Mouse (Mus musculus) pancreas, adult 10 weeks (tissue): Measurements from ENCODE around the gene Prmt1. TPM values are rescaled to one million over a fixed set of nuclear protein-coding genes. Genes with fewer than 3 reads are reported as not detected.

Source experiments
- polyA plus RNA-seq: library from polyadenylated mRNA; stranded (reverse); fragments of 350-450 nt; fragmentation: Illumina TruSeq; extraction: RNeasy Lipid Tissue Mini Kit (QIAGEN cat#74804); gene quantifications from one replicate; pipeline ENCODE4 v1.2.3, GENCODE M21; 2015; ENCODE audit warnings: low read depth, low replicate concordance; ENCODE audit not compliant: insufficient read depth

Prmt1 gene
- 31.9 TPM for polyA plus RNA-seq

DNA sequence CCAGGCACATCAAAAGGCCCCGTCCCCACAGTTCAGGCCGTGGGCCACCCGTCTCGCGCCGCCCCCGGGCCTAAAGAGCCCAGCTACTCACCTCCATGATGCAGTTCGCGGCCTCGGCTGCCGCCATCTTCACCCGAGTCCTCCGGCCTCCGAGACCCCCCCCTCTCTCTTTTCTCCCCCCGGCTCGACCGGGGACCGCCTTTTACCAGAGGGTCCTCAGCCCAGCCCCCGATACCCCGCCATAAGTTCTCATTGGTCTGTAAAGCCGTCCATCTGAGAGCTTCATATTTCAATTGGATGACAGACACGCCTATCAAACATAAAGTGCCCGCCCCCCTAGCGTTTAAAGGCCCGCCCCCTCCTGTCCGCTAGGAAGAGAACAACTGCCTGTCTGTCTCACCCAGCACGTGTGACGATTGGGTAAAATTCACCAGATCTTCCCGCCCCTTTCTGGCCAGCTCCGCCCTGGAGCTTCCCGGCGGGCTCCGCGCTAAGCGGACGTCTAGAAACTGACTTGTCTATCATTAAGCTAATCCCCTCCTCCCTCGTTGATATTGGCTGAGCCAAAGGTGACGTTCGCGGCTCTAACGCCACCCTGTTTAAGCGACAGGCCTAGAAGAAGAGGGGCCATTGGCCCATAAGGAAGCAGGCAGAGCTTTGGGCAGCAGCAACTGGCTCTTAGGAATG is at the start of gene Prmt1:
Gene Prmt1 (minus strand): TSS at position 377 of the 687 bp plus-strand sequence.

DNA sequence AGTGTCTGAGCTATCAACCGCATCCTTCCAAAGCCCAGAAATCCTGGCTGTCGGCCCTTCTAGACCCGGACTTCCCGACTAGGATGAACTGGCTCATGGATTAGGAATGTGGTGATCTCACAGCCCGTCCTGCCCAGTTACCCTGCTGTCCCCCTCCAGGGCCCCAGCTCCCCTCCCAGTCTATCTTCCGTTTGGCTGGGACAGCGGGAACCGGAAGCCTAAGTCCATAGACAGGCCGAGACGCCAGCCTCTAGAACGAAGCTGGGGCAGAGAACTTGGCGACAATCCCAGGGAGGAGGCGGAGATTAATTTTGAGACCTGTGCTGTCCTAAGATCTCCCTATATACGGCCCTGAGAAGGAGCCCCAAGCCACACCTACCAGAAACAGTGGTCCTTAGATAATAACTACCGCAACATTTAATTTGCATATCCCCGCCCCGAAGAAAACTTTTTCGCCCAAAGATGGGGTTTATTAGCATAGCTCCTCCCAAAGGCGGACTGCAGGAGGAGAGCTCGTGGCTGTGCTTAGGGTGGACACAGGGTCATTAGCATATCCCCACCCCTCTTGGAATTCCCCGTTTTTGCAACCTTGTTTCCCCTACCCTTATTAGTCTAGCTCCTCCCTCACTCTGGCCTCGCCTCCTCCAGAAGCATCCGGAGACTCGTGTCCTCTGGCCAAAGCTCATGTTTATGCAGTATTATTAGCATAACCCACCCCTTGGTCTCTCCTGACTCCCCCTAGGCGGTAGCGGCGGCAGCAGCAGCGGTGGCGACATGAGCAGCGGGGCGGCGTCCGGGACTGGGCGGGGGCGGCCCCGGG is 31.1 kb upstream of the Prmt1 start, which contains the start of gene Rras:
Gene Rras (plus strand): TSS at position 720 of the 820 bp plus-strand sequence.

DNA sequence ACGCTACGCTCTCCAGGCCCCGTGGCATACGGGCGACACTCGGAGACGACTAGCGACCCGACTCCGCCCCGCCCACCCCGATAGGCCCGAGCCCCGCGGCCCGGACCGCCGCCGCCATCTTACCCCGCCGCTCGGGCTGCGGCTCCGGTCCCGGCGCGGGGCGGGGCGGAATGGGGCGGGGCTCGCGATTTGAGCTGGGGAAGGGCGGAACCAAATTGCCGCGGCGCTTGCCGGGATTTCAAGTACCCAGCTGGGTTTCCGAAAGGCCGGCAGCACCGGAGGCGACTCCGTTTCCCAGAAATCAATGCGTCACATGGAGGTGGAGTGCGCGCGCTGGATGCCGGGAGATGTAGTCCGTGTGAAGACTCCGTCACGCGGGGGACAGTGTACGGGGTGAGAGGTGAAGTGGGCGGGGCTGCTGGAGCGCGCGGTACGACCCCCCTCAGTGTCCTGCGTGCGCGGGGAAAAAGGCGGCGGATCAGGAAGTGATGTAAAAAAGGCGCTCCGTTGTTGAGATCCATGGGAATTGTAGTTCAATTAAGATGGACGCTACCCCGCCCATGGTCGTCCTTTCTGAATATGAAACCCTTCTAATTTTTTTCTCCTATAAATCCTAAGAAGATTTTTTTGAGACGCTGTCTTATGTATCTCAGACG is 29.7 kb upstream of the Prmt1 start, which contains the start of gene Scaf1:
Gene Scaf1 (minus strand): TSS at position 407 of the 656 bp plus-strand sequence.

DNA sequence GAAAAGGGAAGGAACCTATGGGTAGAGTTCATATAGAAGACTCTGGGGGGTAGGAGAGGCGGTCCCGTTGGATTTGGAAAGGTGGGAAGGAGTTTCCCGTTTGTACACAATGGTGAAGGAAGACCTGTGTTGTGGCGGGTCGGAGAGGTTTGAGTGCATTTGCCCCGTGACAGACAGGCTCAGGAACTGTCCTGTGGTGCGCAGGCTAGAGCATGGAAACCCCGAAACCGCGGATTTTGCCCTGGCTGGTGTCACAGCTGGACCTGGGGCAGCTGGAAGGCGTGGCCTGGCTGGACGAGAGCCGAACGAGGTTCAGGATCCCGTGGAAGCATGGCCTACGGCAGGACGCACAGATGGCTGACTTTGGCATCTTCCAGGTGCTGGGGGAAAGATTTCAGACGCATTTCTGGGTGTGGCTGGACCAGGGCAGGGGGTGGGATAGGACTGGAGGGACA is 12.2 kb upstream of the Prmt1 start, which contains the start of gene Bcl2l12:
Gene Bcl2l12 (minus strand): TSS at position 212 of the 455 bp plus-strand sequence.

DNA sequence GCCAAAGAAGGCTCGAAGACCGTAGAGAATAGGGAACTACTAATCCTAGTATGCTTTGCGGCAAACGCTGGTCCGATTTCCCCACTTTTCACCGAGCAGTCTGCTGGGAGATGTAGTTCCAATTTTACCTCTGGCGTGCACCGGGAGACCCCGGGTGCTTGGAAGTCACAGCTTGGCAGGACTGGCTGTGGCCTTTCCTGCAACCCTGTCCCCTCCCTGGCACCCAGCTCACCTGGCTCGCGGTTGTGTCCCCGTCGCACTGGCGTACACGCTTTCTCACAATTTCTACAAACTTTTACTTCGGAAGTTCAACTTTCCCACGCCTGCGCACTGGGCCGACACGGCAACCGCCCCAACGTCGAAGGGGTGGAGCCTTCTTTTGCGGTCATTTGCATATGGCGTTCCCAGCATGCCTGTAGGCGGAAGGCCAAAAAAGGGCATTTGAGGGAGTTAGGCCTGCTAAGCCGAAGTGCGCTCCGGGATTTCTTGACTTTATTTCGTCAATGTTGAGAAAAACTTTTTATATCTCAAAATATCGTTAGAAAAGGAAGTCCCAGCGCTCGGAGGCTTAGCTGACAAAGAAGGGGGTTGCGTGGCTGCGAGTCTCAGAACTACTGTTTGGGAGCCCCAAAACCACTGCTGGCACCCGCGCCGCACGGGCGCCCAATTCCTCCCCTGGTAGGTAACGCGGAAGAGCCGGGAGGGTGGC is 11.0 kb upstream of the Prmt1 start, which contains the start of gene Irf3:
Gene Irf3 (plus strand): TSS at position 418 of the 709 bp plus-strand sequence.

DNA sequence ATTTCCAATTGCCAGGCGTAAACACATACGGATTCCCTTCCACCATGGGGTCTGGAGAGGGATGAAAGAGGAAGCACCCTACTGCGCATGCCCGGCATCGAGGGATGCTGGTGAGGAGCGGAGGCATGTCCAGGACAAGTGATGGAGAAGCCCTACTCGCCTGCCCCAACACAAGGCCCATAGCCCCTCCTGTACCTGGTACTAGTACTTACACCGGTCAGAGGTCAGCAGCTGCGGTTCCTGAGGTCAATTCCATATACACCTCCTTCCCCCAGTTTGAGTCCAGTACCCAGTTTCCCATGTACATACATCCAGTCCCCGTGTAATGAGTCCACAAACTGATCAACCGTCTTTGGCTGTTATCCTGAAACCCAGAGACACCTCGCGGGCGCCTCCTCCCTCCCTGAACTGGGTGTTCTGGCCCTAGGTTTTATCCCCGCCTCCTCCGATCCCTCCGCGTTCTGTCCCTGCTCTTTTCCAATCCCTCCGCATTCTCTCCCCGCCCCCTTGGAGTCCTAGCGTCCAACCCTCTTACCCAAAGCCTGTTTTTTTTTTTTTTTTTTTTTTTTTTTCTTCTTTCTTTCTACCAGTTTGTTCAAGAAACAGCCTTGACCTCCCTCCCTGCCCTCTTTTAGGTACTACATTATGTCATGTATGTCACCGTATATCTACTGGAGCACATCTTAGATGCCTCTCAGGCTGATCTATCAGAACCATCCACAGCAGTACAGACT is 11.8 kb downstream of the Prmt1 start, which contains the start of gene Cpt1c:
Gene Cpt1c (minus strand): TSS at position 469 of the 734 bp plus-strand sequence.

DNA sequence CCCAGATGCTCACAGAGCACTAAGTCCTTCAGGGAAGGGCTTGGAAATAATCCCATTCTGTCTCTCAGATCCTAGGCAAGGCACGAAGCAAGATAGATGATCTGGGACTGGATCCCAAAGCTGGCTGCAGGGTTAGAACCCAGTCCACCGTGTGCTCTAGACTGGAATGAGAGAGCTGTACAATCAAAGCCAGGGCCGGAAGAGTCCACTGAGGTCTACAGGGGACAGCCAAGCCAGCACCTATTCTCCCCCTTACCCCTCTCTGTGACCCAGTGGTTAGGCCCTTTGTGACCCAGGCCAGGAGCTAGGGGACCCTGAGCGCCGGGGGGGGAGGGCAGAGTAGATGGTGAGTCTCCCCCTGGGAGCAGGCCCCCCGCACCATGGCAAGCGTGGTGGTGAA is 43.5 kb downstream of the Prmt1 start, which contains the start of gene Tsks:
Gene Tsks (plus strand): TSS at position 301 of the 400 bp plus-strand sequence.

DNA sequence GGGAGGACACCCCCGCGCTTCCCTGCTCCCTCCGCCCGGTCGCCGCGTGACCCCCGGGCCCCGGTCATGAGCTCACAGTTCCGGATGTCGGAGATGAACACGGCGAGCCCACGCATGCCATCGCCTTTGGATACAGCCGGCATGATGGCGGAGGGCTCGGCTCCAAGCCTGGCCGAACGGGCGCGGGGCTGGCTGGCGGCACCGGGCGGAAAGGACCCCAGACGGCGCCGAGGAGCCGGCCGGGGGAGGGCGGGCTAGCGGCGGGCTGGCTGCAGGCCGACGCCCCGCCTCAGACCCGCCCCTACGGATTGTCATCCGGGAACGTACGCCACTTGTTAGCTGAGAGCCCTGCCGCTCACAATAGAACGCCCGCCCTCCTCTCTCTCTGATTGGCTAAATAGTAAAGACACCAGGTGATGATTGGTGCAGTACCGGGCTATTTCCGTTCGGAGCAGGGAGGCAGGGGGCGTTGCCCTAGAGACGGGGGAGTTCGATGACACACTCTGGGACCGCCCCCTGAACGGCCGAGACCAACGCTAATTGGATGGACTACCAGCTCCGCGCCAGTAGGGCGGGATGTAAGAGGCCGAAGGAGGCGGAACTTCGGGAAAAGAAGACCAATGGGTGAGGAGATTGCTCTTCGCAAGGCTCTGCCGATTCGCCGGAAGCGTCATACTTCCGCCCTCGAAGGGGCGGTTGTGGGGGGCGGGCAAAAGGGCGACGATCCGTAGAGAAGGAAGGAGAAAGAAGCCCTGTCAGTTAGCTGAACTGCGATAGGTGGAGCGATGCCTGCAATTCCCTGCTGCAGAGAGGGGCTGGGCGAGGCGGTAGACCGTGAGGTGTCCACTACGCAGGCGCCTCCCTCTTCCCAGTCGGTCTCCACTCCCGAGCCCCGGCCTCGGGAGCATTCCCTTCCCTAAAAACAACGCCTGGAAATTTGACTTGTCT is 56.9 kb downstream of the Prmt1 start, which contains the start of gene Ap2a1:
Gene Ap2a1 (minus strand): TSS at position 293 of the 948 bp plus-strand sequence.

Other genes with a start within 250 kb of the Prmt1 start
- 4.8 TPM for gene Vrk3, start 238.2 kb downstream of the Prmt1 start, polyA plus RNA-seq
- 0.28 TPM for gene Zfp473, start 235.5 kb downstream of the Prmt1 start, polyA plus RNA-seq
- 5.4 TPM for gene Nup62, start 170.5 kb downstream of the Prmt1 start, polyA plus RNA-seq
- gene Il4i1, start 170.2 kb downstream of the Prmt1 start, polyA plus RNA-seq: not detected
- 44.5 TPM for gene Atf5, start 169.9 kb downstream of the Prmt1 start, polyA plus RNA-seq
- 13.5 TPM for gene Akt1s1, start 137.6 kb downstream of the Prmt1 start, polyA plus RNA-seq
- 19.6 TPM for gene Tbc1d17, start 137.5 kb downstream of the Prmt1 start, polyA plus RNA-seq
- gene Pnkp, start 129.4 kb downstream of the Prmt1 start, polyA plus RNA-seq: 11.9 TPM
- gene Ptov1, start 116.8 kb downstream of the Prmt1 start, polyA plus RNA-seq: 49.5 TPM
- gene Med25, start 93.9 kb downstream of the Prmt1 start, polyA plus RNA-seq: 20.6 TPM
- 9.6 TPM for gene Fuz, start 90.5 kb downstream of the Prmt1 start, polyA plus RNA-seq
- 13.8 TPM for gene Ap2a1, start 57.1 kb downstream of the Prmt1 start, polyA plus RNA-seq
- not detected for gene Tsks, start 43.4 kb downstream of the Prmt1 start, polyA plus RNA-seq
- gene Cpt1c, start 11.7 kb downstream of the Prmt1 start, polyA plus RNA-seq: 3.9 TPM
- gene Irf3, start 11.1 kb upstream of the Prmt1 start, polyA plus RNA-seq: 70.4 TPM
- gene Bcl2l12, start 12.1 kb upstream of the Prmt1 start, polyA plus RNA-seq: 2.8 TPM
- gene Scaf1, start 29.8 kb upstream of the Prmt1 start, polyA plus RNA-seq: 17.4 TPM
- 29.2 TPM for gene Rras, start 31.4 kb upstream of the Prmt1 start, polyA plus RNA-seq
- 5.3 TPM for gene Prr12, start 66.3 kb upstream of the Prmt1 start, polyA plus RNA-seq
- gene Nosip, start 75.9 kb upstream of the Prmt1 start, polyA plus RNA-seq: 12.8 TPM
- 13.8 TPM for gene Prrg2, start 76.1 kb upstream of the Prmt1 start, polyA plus RNA-seq
- 25.7 TPM for gene Rcn3, start 105.7 kb upstream of the Prmt1 start, polyA plus RNA-seq
- gene Fcgrt, start 117.3 kb upstream of the Prmt1 start, polyA plus RNA-seq: 25.4 TPM
- 500 TPM for gene Rps11, start 137.9 kb upstream of the Prmt1 start, polyA plus RNA-seq
- gene Rpl13a, start 142.2 kb upstream of the Prmt1 start, polyA plus RNA-seq: 1,110 TPM
- 0.61 TPM for gene Gm45713, start 149.7 kb upstream of the Prmt1 start, polyA plus RNA-seq
- gene Flt3l, start 149.9 kb upstream of the Prmt1 start, polyA plus RNA-seq: 14.1 TPM
- 8.8 TPM for gene Pih1d1, start 167.7 kb upstream of the Prmt1 start, polyA plus RNA-seq
- 9.4 TPM for gene Aldh16a1, start 168.0 kb upstream of the Prmt1 start, polyA plus RNA-seq
- not detected for gene Slc17a7, start 177.4 kb upstream of the Prmt1 start, polyA plus RNA-seq
- not detected for gene Gfy, start 193.0 kb upstream of the Prmt1 start, polyA plus RNA-seq
- gene Pth2, start 194.4 kb upstream of the Prmt1 start, polyA plus RNA-seq: not detected
- not detected for gene Ccdc155, start 218.3 kb upstream of the Prmt1 start, polyA plus RNA-seq
- gene Dkkl1, start 225.6 kb upstream of the Prmt1 start, polyA plus RNA-seq: 7.0 TPM
- 98.6 TPM for gene Tead2, start 229.2 kb upstream of the Prmt1 start, polyA plus RNA-seq